ENCODE assay signal across 8 mouse cellular contexts in genomic region chr10:111575926-111576325, GRCm38 (mm10).
A peak's percentile ranks its signal among the peaks of the same experiment; 100 is the strongest.
DNase-seq lines count a peak whose midpoint lies in the region; ATAC-seq and TF ChIP-seq lines count a peak whose summit lies in the region.
"Had no signal": no experiment of that assay in that cellular context is flagged by ENCODE, and none has a peak within 500 bp of the region (broad histone marks: within the 10 kb centered on the region; RNA-seq: fewer than 3 reads in every experiment).

No protein-coding gene starts in this region.

- peak; percentile 28 for DNase-seq in CD4-positive helper T cell, adult 2 months (ENCODE audit: low read depth, low spot score)
- peak; percentile 87 for DNase-seq in MEL (ENCODE audit: low read depth, low spot score)
- DNase-seq in lung, postnatal 0 days (ENCODE audit: low spot score) = peak; percentile 97
- no peak for DNase-seq in hindbrain, embryonic 14.5 days (ENCODE audit: low spot score)
- DNase-seq in layer of hippocampus, adult 18-20 months (ENCODE audit: low spot score in 2 of 2) = no peak
- no peak for DNase-seq in thymus, adult 2 months

- H3K9ac ChIP-seq in MEL (ENCODE audit: control insufficient read depth, low read depth, low read length, poor library complexity, severe bottlenecking) = peak overlapping the region; percentile 40; the same call in 1 of the 2 replicates
- H3K9ac ChIP-seq in heart, embryonic 15.5 days = no peak overlapping the region
- no peak overlapping the region for H3K9ac ChIP-seq in lung, postnatal 0 days (replicated peaks; ENCODE audit: low read depth)
- H3K9ac ChIP-seq in hindbrain, embryonic 14.5 days = no peak overlapping the region

- WGBS in heart, embryonic 15.5 days = 6% methylated on average over 5 of the region's 5 CpGs
- WGBS in lung, postnatal 0 days = 4% methylated on average over 5 of the region's 5 CpGs
- WGBS in hindbrain, embryonic 14.5 days = 70% methylated on average over 5 of the region's 5 CpGs
- WGBS in thymus, adult 2 months = 56% methylated on average over 5 of the region's 5 CpGs

- peak overlapping the region; percentile 70 for H3K27ac ChIP-seq in MEL (ENCODE audit: control insufficient read depth, low read depth, low read length)
- peak overlapping the region; percentile 79 for H3K27ac ChIP-seq in heart, embryonic 15.5 days
- H3K27ac ChIP-seq in lung, postnatal 0 days (ENCODE audit: low read length) = peak overlapping the region; percentile 81
- no peak overlapping the region for H3K27ac ChIP-seq in hindbrain, embryonic 14.5 days
- H3K27ac ChIP-seq in thymus, adult 2 months (ENCODE audit: control insufficient read depth, insufficient read depth, low read length) = no peak overlapping the region
- H3K27ac ChIP-seq: left cerebral cortex, adult 2 months had no signal

- no peaks in the 10 kb centered on the region for H3K27me3 ChIP-seq in MEL (ENCODE audit: control insufficient read depth in 1 of 2, insufficient read depth in 2 of 2, low read length in 2 of 2)
- no peaks in the 10 kb centered on the region for H3K27me3 ChIP-seq in heart, embryonic 15.5 days
- H3K27me3 ChIP-seq in lung, postnatal 0 days (replicated peaks; ENCODE audit: insufficient read depth, low read length) = no peaks in the 10 kb centered on the region
- H3K27me3 ChIP-seq in hindbrain, embryonic 14.5 days (ENCODE audit: control insufficient read depth, insufficient read depth, low read length) = no peaks in the 10 kb centered on the region
- H3K27me3 ChIP-seq in thymus, adult 2 months (ENCODE audit: control insufficient read depth, insufficient read depth, low read length) = no peaks in the 10 kb centered on the region

- peaks cover 5 to 39% of the 10 kb centered on the region in 2 experiments for H3K4me1 ChIP-seq in MEL (ENCODE audit: control insufficient read depth in 1 of 2, insufficient read depth in 2 of 2, low read length in 2 of 2)
- H3K4me1 ChIP-seq in heart, embryonic 15.5 days (replicated peaks) = peaks cover 52% of the 10 kb centered on the region
- H3K4me1 ChIP-seq in lung, postnatal 0 days (ENCODE audit: insufficient read depth, low read depth, low read length) = peaks cover 11% of the 10 kb centered on the region; the same call in 1 of the 2 replicates
- no peaks in the 10 kb centered on the region for H3K4me1 ChIP-seq in hindbrain, embryonic 14.5 days (replicated peaks; ENCODE audit: control insufficient read depth, insufficient read depth, low read length)
- peaks cover 17% of the 10 kb centered on the region for H3K4me1 ChIP-seq in thymus, adult 2 months (replicated peaks; ENCODE audit: control insufficient read depth, insufficient read depth, low read length)

- ATAC-seq in heart, embryonic 15.5 days (replicated peaks; ENCODE audit: insufficient number of reproducible peaks, insufficient read depth, low FRiP score, low read depth) = peak; percentile 81
- peak; percentile 96 for ATAC-seq in lung, postnatal 0 days
- no peak for ATAC-seq in hindbrain, embryonic 14.5 days (ENCODE audit: low FRiP score)

- TF ChIP-seq RAD21 in MEL (IDR thresholded peaks at IDR 0.05; ENCODE audit: low read depth, low read length) = no peak; the same call in 1 of the 2 replicates

- no peaks in the 10 kb centered on the region for H3K9me3 ChIP-seq in MEL (replicated peaks; ENCODE audit: insufficient read depth, low read length)
- no peaks in the 10 kb centered on the region for H3K9me3 ChIP-seq in heart, embryonic 15.5 days (replicated peaks)
- H3K9me3 ChIP-seq in lung, postnatal 0 days (ENCODE audit: low read length) = no peaks in the 10 kb centered on the region
- no peaks in the 10 kb centered on the region for H3K9me3 ChIP-seq in hindbrain, embryonic 14.5 days (ENCODE audit: control insufficient read depth, low read length)

- no peak for TF ChIP-seq CTCF in MEL (IDR thresholded peaks at IDR 0.05 in 2 of 3, conservative IDR thresholded peaks at IDR 0.05 in 1 of 3; ENCODE audit: control insufficient read depth in 1 of 3, insufficient read depth in 1 of 3, low read depth in 2 of 3, low read length in 3 of 3, poor library complexity in 1 of 3, severe bottlenecking in 1 of 3)
- no peak for TF ChIP-seq CTCF in lung, postnatal 0 days (IDR thresholded peaks at IDR 0.05)
- no peak for TF ChIP-seq CTCF in thymus, adult 2 months (IDR thresholded peaks at IDR 0.05; ENCODE audit: borderline replicate concordance, control insufficient read depth, extremely low read depth, insufficient read depth, low read length, poor library complexity)

- peaks cover 0 to 40% of the 10 kb centered on the region in 2 experiments; a peak in 2 of 4 replicates for H3K36me3 ChIP-seq in MEL (ENCODE audit: control insufficient read depth in 1 of 2, insufficient read depth in 2 of 2, low read length in 2 of 2)
- H3K36me3 ChIP-seq in heart, embryonic 15.5 days = no peaks in the 10 kb centered on the region
- H3K36me3 ChIP-seq in lung, postnatal 0 days (ENCODE audit: insufficient read depth, low read length) = no peaks in the 10 kb centered on the region
- H3K36me3 ChIP-seq in hindbrain, embryonic 14.5 days (replicated peaks; ENCODE audit: control insufficient read depth, insufficient read depth) = no peaks in the 10 kb centered on the region
- no peaks in the 10 kb centered on the region for H3K36me3 ChIP-seq in thymus, adult 2 months (ENCODE audit: control insufficient read depth, insufficient read depth, low read length)

- TF ChIP-seq POLR2A in MEL (IDR thresholded peaks at IDR 0.05; ENCODE audit: control insufficient read depth in 1 of 2, insufficient read depth in 1 of 2, low read depth in 1 of 2, low read length in 2 of 2, poor library complexity in 1 of 2) = no peak
- TF ChIP-seq POLR2A in thymus, adult 2 months (IDR thresholded peaks at IDR 0.05; ENCODE audit: control insufficient read depth, extremely low read depth, insufficient read depth, low read length, poor library complexity) = no peak

- peak; percentile 92 to 98 for TF ChIP-seq EP300 in MEL (IDR thresholded peaks at IDR 0.05; ENCODE audit: low read depth in 1 of 2, low read length in 2 of 2)
- peak; percentile 99 for TF ChIP-seq EP300 in lung, postnatal 0 days (IDR thresholded peaks at IDR 0.05)

- peak overlapping the region; percentile 37; the same call in 1 of the 2 replicates for H3K4me2 ChIP-seq in heart, embryonic 15.5 days
- H3K4me2 ChIP-seq in lung, postnatal 0 days (replicated peaks; ENCODE audit: low read depth, low read length) = peak overlapping the region; percentile 38
- H3K4me2 ChIP-seq in hindbrain, embryonic 14.5 days (replicated peaks) = no peak overlapping the region

- no peaks in the 10 kb centered on the region for H3K79me2 ChIP-seq in MEL (ENCODE audit: control insufficient read depth, insufficient read depth, low read length, poor library complexity)

- peak overlapping the region; percentile 36 to 41 for H3K4me3 ChIP-seq in MEL (ENCODE audit: control insufficient read depth in 1 of 2, insufficient read depth in 1 of 2, low read depth in 2 of 2, low read length in 2 of 2)
- no peak overlapping the region for H3K4me3 ChIP-seq in heart, embryonic 15.5 days
- no peak overlapping the region for H3K4me3 ChIP-seq in lung, postnatal 0 days (ENCODE audit: low read depth, low read length)
- no peak overlapping the region for H3K4me3 ChIP-seq in hindbrain, embryonic 14.5 days (replicated peaks; ENCODE audit: low read length)
- H3K4me3 ChIP-seq in thymus, adult 2 months (ENCODE audit: control insufficient read depth, insufficient read depth, low read length) = no peak overlapping the region
- H3K4me3 ChIP-seq: left cerebral cortex, adult 2 months had no signal

TF ChIP-seq in MEL, 35 proteins besides CTCF, POLR2A, EP300 and RAD21:
- peak; percentile 79 for TF ChIP-seq RCOR1 (IDR thresholded peaks at IDR 0.05; ENCODE audit: low read depth, low read length)
- TF ChIP-seq MAZ (IDR thresholded peaks at IDR 0.05; ENCODE audit: low read depth, low read length) = 0 out of 2 replicates have a peak, but pooled peaks have one; percentile 23
- TF ChIP-seq POLR2AphosphoS5 (IDR thresholded peaks at IDR 0.05; ENCODE audit: borderline replicate concordance, low read depth, low read length) = no peak
- TF ChIP-seq MAX (IDR thresholded peaks at IDR 0.05; ENCODE audit: low read length) = peak; percentile 51; the same call in 1 of the 2 replicates
- no peak for TF ChIP-seq MYB (IDR thresholded peaks at IDR 0.05; ENCODE audit: low read depth, low read length)
- TF ChIP-seq JUND (IDR thresholded peaks at IDR 0.05; ENCODE audit: low read depth, low read length) = peak; percentile 99
- TF ChIP-seq HCFC1 (IDR thresholded peaks at IDR 0.05; ENCODE audit: low read depth, low read length) = 0 out of 2 replicates have a peak, but pooled peaks have one; percentile 32
- TF ChIP-seq TAL1 (IDR thresholded peaks at IDR 0.05; ENCODE audit: low read length) = peak; percentile 91
- TF ChIP-seq MAFK (IDR thresholded peaks at IDR 0.05; ENCODE audit: borderline replicate concordance, low read depth, low read length) = no peak
- TF ChIP-seq ZMIZ1 (IDR thresholded peaks at IDR 0.05; ENCODE audit: low read depth, low read length) = no peak
- no peak for TF ChIP-seq USF2 (IDR thresholded peaks at IDR 0.05; ENCODE audit: borderline replicate concordance in 1 of 2, insufficient read depth in 1 of 2, low read depth in 1 of 2, low read length in 2 of 2)
- TF ChIP-seq ETS1 (IDR thresholded peaks at IDR 0.05; ENCODE audit: low read depth, low read length) = peak; percentile 98
- no peak for TF ChIP-seq ELF1 (IDR thresholded peaks at IDR 0.05; ENCODE audit: low read depth, low read length)
- TF ChIP-seq GATA1 (IDR thresholded peaks at IDR 0.05; ENCODE audit: low read depth, low read length) = peak; percentile 97
- TF ChIP-seq MXI1 (IDR thresholded peaks at IDR 0.05; ENCODE audit: low read depth, low read length) = 0 out of 2 replicates have a peak, but pooled peaks have one; percentile 48
- TF ChIP-seq TCF12 (IDR thresholded peaks at IDR 0.05; ENCODE audit: low read depth, low read length) = peak; percentile 83
- peak; percentile 72 for TF ChIP-seq SIN3A (IDR thresholded peaks at IDR 0.05; ENCODE audit: low read length)
- TF ChIP-seq MYC (IDR thresholded peaks at IDR 0.05; ENCODE audit: low read depth, low read length) = peak; percentile 70
- 0 out of 2 replicates have a peak, but pooled peaks have one; percentile 49 for TF ChIP-seq TBP (IDR thresholded peaks at IDR 0.05; ENCODE audit: low read depth, low read length)

Comparison
In these comparisons a context has a peak if more than half of its experiments do, and no peak if none do; other contexts are left out.
1. DNase-seq: peak in CD4-positive helper T cell, adult 2 months (single experiment), MEL (single experiment) and lung, postnatal 0 days (single experiment); none in hindbrain, embryonic 14.5 days (single experiment), layer of hippocampus, adult 18-20 months (0 of 2) and thymus, adult 2 months (single experiment).
2. H3K27ac ChIP-seq: peak in MEL (single experiment), heart, embryonic 15.5 days (single experiment) and lung, postnatal 0 days (single experiment); none in hindbrain, embryonic 14.5 days (single experiment) and thymus, adult 2 months (single experiment).
3. H3K4me3 ChIP-seq: peak in MEL (2 of 2); none in heart, embryonic 15.5 days (single experiment), lung, postnatal 0 days (single experiment), hindbrain, embryonic 14.5 days (single experiment) and thymus, adult 2 months (single experiment).